Mouse (Mus musculus): ENCODE data around the gene Stk11ip.
A peak's percentile ranks its signal among the peaks of the same experiment; 100 is the strongest.

The Stk11ip gene

GRCm38 (mm10) chr1:75504256-75505045 lies 16.9 kb upstream of the Stk11ip start:
- DNase-seq (ENCODE audit: low spot score in 2 of 2), result peak in 1 of 2 experiments; percentile 48

- DNase-seq (ENCODE audit: low spot score in 2 of 2), result peak; percentile 87 to 90
These were observed 16.0 kb upstream of the Stk11ip start for GRCm38 (mm10) chr1:75505159-75505955.

- DNase-seq (ENCODE audit: low spot score in 2 of 2), result peak; percentile 75 to 79
These were observed 15.1 kb upstream of the Stk11ip start, which contains the start of gene Obsl1 for GRCm38 (mm10) chr1:75505956-75506831. Gene Obsl1 (minus strand): TSS chr1:75506452.

GRCm38 (mm10) chr1:75507006-75507405 lies 14.3 kb upstream of the Stk11ip start, which contains the start of gene Inha:
Gene Inha (plus strand): TSS chr1:75507077.
- peak in 1 of 2 experiments; percentile 47 for DNase-seq (ENCODE audit: low spot score in 2 of 2)

GRCm38 (mm10) chr1:75509586-75509985 lies 11.7 kb upstream of the Stk11ip start:
- DNase-seq (ENCODE audit: low spot score in 2 of 2), result no peak

GRCm38 (mm10) chr1:75510154-75510553 lies 11.2 kb upstream of the Stk11ip start:
- DNase-seq (ENCODE audit: low spot score in 2 of 2), result no peak

- no peak for DNase-seq (ENCODE audit: low spot score in 2 of 2)
These were observed 9.7 kb upstream of the Stk11ip start for GRCm38 (mm10) chr1:75511437-75512210.

- DNase-seq (ENCODE audit: low spot score in 2 of 2), result no peak
These were observed 8.8 kb upstream of the Stk11ip start for GRCm38 (mm10) chr1:75512550-75512949.

- DNase-seq (ENCODE audit: low spot score in 2 of 2), result no peak
These were observed 4.5 kb upstream of the Stk11ip start for GRCm38 (mm10) chr1:75516703-75517380.

GRCm38 (mm10) chr1:75517984-75518383 lies 3.3 kb upstream of the Stk11ip start:
- DNase-seq (ENCODE audit: low spot score in 2 of 2), result no peak

GRCm38 (mm10) chr1:75518427-75518826 lies 2.9 kb upstream of the Stk11ip start:
- no peak for DNase-seq (ENCODE audit: low spot score in 2 of 2)

- DNase-seq (ENCODE audit: low spot score in 2 of 2), result no peak
These were observed 1.8 kb upstream of the Stk11ip start for GRCm38 (mm10) chr1:75519576-75519975.

GRCm38 (mm10) chr1:75524679-75525078 lies 3.4 kb downstream of the Stk11ip start:
- no peak for DNase-seq (ENCODE audit: low spot score in 2 of 2)

GRCm38 (mm10) chr1:75530546-75530945 lies 9.2 kb downstream of the Stk11ip start:
- no peak for DNase-seq (ENCODE audit: low spot score in 2 of 2)

- DNase-seq (ENCODE audit: low spot score in 2 of 2), result no peak
These were observed 11.2 kb downstream of the Stk11ip start for GRCm38 (mm10) chr1:75532280-75533172.

GRCm38 (mm10) chr1:75533325-75534252 lies 12.3 kb downstream of the Stk11ip start:
- DNase-seq (ENCODE audit: low spot score in 2 of 2), result no peak

GRCm38 (mm10) chr1:75537587-75537986 lies 16.3 kb downstream of the Stk11ip start:
- DNase-seq (ENCODE audit: low spot score in 2 of 2), result no peak

- DNase-seq (ENCODE audit: low spot score in 2 of 2), result no peak
These were observed 17.4 kb downstream of the Stk11ip start for GRCm38 (mm10) chr1:75538597-75539190.
